Mouse (Mus musculus) erythroblast, embryonic 14.5 days (primary cell): ENCODE data around the gene Golm1.

Source experiments
- GATA1 ChIP-seq: IDR thresholded peaks from 2 replicates; pipeline ENCODE4 v1.6.1; 2012; ENCODE audit warnings: low read length, inconsistent platforms, mixed read lengths
- TAL1 ChIP-seq: IDR thresholded peaks from 3 replicates; pipeline ENCODE4 v1.6.1; 2012; ENCODE audit warnings: low read length, inconsistent platforms, mixed read lengths

DNA sequence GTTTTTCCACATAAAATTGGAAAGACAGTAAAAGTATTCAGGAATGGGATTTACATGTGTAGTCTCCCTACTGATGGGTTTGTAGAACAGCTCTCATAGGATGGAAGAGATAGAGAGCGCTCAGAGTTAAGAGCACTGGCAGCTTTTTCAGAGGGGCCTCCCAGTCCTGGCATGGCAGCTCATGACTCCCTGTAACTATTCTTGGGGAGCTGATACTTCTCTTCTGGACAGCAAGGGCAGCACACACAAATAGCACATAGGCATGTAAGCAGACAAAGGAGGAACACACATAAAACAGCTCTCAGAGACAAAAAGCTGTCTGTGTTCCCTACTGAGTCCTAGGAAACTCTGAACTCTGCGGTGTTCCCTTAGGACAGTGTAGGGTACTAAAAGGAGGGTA, 65.2 kb downstream of the Golm1 start:
- TF ChIP-seq GATA1, result no peak
- no peak for TF ChIP-seq TAL1
